Mouse (Mus musculus) activated CD4-positive, CD25-positive, alpha-beta regulatory T cell, adult 4 months (primary cell): ENCODE results near the gene Dtx1. TPM values are rescaled to one million over a fixed set of nuclear protein-coding genes. Genes with fewer than 3 reads are reported as not detected.

ENCODE experiments used
- ATAC-seq: one replicate; pipeline ENCODE4 v1.8.0; 2017
- polyA plus RNA-seq, 2 experiments: library from polyadenylated mRNA; unstranded; fragments of 100-300 nt; shearing (Covaris generic); gene quantifications; one replicate each; pipeline ENCODE4 v1.2.1; 2017

Dtx1 gene
- polyA plus RNA-seq, 2 experiments from 2014 or later = 45.6 to 48.2 TPM

DNA sequence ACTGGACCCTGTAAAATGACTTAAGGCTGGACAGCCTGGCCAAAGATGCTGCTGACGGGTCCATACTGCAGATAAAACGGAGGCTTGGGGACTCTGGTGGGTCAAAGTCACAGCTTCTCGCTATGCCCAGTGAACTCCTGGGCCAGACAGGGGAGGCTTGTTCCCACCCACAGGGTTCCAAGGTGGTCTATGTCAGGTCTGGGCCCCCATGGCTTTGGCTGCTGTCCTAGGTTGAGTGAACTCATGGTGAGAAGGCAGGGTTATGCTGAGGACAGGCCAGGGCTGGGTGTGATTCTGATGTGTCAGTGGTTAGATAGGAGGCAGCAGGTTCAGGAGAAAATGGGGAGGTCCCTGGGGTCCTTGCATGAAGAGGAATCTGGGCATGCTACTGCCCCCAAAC, 8.1 kb downstream of the Dtx1 start:
- no peak for ATAC-seq

DNA sequence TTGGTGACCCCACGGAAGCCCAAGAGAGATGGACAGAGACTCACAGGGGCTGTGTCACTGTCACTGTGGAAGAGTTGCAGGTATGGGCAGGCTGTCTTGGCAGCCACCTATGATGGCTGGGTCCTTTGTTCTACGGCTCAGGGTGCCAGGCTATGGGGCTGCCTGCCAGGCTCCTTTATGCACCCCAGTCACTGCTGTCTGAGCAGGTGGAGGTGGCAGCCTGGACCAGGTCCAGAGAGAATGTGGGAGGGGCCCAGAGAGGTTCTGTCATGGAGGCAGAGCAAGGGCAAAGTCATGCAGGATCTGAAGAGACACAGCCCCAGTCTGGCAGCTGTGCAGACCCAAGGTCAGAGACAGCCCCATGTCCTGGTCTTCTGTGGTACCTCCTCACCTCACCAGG, 8.8 kb downstream of the Dtx1 start:
- no peak for ATAC-seq

DNA sequence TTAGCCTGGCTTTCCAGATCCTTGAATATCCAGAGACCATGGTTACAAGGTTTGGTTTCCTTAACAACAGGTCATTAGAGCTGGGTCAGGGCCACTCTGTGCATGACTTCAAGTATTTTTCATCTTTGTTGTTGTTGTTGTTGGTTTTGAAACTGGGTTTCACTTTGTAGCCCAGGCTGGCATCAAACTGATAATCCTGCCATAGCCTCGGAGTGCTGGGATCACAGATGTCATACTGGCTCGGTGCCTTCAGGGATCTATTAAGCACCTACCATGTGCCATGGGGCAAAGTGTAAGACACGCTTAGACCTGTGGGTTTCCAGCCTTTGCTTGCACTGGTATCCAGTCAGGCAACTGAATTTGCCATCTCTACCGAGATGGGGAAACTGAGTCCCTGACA, 9.3 kb downstream of the Dtx1 start:
- ATAC-seq = no peak

DNA sequence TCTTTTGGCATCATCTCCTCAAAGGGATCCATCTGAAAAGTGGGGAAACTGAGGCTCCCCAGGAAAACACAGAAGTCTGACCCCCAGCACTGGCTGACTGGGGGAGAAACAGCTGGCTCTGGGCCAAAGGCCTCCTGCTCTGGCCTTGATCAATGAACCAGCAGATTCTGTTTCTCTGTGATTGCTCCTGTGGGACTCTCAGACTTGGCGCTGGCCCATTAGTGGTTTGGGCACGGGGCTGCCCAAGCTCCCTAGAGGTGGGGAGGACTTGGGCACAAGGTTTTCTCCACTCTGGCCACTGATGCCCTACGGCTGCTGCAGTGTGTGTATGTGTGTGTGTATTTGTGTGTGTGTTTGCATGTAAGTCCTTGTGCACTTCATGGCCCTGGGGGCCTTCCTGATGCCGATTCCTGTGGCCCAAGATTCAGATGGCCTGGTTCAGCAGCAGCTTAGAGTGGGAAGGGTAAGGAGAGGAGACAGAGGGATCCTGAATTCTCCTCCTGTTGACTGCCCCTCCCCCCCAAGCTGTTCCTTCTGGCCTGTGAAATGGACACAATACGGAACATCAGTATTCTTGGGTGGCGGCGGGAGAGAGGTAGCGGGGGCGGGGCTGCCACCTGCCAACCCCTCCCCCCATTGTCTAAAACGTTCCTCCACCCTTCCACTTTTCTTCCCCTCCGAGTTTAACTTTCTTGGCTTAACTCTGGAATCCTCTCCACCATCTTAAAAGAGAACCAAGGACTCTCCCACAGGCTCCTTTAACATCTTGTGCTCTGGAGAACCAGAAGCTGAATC, 10.5 kb downstream of the Dtx1 start:
- ATAC-seq = no peak

DNA sequence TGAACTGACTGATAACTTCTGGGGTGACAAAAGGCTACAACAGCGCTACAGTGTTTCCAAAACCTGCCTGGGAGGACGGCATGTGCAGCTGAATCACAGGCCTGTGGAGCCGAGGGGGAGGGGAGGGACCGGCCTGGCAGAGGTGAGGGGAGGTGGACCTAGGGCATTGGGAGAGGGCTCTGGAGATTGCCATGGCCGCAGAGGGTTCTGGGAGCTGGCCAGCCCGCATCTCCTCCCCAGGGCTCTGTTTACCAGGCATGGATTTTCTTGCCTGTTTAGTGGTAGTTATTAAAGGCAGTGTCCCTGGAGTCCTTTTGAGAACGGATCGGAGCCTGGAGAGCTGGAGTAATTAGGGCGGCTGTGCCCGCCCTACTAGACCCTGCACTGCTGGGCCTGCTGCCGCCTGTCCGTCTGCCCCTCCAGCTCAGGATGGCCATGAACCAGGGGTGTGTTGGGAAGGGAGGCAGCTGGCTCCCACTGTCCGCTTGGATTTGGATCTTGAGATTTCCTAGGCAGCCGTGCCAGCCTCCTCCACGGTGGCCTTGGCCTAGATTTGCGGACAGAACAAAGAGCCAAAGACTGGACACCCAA, 12.8 kb downstream of the Dtx1 start:
- no peak for ATAC-seq

DNA sequence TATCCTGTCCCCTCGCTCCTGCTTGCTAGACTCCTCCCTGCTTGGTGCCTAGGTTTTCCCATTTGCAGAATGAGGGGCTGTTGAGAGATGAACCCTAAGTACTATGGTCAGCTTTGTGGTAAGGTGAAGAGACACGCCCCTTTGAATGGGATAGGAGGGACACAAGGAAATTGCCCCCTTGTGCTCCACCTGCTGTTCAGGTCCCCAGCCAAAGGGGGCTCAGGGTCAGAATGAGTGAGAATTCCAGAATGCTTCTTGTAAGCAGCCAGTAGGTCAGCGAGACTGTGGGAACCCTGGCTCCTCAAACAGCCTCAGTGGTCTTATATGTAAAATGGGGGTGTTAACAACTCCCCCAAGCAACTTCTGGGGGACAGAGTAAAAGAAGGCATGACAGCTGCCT, 13.5 kb downstream of the Dtx1 start:
- ATAC-seq = no peak

DNA sequence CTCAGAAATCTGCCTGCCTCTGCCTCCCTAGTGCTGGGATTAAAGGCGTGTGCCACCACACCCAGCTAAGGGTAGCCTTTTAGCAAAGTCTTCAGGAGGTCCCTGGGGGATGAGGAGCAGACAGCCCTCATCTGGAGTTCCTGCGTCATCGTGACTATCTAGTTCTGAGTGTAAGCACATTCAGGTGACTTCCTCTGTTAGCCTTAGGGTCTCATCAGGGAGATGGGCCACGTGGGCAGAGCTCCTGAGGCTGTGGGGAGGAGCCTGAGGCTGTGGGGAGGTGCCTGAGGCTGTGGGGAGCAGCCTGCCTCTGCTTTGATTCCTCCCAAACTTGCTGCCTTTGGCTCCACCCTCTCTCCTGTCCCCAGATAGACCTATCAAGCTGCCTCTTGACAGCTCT, 14.9 kb downstream of the Dtx1 start:
- peak; percentile 88 for ATAC-seq

DNA sequence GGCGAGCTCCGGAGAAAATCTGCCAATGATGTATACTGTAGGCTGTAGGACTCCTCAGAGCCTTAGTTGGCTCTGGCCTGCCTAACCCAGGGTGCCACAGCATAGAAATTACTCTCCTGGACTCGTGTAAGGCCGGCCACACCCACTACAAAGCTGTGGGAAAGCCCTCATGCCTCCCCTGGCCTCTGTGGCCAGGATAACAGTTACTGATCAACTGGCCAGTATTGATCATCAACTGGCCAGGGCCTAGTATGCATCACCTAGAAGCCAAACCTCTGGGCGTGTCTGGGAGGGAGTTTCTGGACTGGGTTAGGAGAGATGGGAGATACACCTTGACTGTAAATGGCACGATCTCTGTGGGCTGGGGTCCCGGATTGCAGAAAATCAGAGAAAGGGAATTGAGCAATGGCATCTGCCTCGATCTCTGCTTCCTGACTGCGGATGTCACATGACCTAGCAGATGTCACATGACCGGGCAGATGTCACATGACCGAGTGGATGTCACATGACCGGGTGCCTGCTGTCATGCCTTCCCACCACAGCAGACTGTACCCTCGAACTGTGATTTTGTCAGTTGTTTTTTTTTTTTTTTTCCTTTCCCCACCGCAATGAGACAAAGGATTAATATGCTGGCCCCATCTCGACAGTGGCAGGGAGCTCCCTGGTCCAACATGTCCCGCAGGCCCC, 15.5 kb downstream of the Dtx1 start:
- ATAC-seq = no peak

DNA sequence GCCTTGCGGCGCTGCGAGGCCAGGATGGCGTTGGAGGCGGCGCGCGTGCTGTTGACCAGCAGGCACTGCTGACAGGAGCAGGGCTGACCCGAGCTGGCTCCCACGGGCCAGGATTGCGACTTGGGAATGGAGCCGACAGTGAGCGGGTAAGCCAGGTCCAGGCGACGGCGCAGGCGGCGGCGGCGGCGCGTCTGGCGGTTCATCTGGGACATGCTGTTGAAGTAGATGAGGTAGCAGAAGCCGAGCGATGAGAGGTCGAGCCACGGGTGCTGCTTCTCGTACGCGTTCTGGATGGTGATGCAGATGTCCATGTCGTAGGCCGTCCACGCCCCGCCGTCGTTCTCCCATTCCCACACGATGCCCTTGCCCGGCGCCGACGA, 17.0 kb downstream of the Dtx1 start:
- ATAC-seq = no peak

DNA sequence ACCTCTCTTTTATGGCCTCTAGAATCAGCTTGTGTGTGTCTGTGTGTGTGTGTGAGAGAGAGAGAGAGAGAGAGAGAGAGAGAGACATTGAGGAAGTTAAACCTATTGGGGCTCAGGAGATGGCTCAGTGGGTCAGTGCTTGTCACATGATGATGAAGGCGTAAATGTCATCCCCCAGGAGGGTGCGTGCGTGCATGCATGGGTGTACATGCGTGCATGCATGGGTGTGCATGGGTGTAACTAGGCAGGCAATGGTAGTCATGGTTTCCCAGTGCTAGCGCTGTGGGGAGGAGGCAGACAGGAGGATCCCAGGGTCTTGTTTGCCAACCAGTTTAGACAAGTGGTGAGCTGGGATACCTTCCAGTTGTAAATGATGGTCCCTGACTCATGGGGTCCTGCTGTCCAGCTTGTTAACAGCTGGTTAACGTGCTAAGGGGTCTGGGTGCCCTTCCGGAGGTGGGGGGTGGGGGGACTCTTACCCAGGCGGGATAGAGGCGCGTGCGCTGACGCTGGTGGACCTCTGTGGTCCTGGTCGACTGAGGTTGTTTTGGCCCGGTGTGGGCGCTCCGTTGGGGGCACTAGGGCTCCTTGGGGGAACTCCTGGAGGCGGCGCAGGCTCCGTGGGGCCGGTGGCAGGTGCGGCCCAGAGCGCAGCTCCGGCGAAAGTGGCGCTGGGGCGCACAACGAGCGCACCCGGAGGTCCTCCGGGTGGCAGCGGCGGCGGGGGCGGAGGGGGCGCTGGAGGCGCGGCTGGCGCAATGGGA, 17.6 kb downstream of the Dtx1 start:
- ATAC-seq = no peak

DNA sequence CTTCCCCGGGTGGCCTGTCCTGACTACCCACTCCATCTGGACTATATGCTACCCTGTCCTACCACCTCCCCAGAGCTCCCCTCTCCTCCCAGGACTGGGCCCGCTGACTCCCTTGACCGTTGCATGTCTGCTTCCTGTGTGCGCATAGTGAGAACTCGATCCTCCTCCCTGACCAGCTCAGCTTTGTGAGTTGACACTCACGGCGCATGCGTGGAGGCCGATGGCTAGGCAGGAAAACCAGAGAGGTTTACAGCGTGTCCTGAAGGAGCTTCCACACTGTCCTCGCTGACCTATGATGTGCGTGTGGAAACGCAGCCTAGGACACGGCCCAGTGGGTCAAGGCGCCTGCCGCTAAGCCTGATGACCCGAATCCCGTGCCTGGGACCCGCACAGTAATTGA, 19.7 kb downstream of the Dtx1 start:
- no peak for ATAC-seq

DNA sequence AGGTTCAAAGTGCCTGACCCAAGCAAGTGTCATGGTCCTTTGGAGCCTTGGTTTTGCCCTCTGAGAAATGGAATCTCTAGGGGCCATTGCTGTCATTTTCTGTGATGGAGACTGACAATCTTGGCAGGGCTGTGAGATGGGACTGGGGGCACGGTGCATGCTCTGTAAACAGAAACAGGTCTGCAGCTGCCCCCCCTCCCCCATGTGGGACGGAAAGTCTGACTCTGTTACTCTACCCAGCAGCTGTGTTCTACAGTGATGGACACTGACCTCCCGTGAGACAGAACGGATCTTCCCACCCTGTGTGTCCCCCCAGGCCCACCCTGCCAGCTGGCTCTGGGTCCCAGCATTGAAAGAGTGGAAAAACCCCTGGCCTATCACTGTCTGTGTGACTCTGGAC, 21.3 kb downstream of the Dtx1 start:
- ATAC-seq = no peak

DNA sequence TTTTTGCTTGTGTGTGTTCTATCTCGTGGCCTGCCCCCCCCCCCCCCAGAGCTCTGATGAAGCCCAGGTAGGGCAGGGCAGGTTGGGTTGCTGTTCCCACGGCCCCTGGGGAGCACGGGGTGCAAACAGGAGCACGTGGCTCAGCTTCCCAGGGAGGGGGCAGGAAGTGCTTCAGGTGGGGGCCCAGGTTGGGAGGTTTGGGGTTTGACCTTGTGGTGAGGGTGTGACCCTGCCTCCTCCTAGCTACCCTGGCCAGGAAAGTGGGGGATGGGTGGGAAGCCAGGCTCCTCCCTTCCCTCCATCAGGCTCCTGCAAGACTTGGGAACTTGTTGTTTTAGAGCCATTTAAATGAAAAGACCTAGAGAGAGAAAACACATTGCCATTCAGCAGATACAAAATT, 23.3 kb downstream of the Dtx1 start:
- ATAC-seq = peak; percentile 51

DNA sequence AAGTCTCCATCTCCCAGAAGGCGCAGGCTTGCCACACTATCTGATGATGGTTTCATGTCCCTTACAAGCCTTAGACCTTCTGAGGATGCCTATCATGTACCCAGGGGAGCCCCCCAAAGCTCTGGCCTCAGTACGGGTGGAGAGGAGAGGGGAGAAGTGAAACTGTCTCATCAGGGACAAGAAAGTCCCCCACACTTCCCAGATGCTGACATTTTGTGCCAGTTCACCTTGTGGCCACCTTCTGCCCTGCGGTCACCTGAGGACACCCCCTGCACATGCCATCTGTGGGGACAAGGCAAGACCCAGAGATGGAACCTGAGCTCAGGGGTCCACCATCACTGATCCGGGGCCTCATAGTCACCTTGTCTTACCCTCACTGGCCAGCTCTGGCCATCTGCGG, 23.8 kb downstream of the Dtx1 start:
- no peak for ATAC-seq

DNA sequence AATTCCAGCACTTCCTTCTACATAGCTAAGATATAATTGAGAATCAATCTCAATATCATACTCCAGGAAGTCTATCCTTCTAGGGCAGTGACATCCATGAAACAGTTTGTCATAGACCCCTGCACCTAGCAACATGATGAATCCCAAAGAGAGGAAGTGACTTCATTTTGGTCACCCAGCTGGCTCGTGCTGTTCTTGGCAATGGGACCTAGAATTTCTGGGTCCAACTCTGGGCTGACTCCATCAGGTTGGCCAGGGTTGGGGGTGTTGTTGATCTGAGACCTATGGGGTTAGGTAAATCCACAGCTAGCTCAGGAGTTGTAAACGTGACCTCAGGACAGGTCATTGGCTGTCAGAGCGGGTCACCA, 24.3 kb downstream of the Dtx1 start:
- no peak for ATAC-seq

DNA sequence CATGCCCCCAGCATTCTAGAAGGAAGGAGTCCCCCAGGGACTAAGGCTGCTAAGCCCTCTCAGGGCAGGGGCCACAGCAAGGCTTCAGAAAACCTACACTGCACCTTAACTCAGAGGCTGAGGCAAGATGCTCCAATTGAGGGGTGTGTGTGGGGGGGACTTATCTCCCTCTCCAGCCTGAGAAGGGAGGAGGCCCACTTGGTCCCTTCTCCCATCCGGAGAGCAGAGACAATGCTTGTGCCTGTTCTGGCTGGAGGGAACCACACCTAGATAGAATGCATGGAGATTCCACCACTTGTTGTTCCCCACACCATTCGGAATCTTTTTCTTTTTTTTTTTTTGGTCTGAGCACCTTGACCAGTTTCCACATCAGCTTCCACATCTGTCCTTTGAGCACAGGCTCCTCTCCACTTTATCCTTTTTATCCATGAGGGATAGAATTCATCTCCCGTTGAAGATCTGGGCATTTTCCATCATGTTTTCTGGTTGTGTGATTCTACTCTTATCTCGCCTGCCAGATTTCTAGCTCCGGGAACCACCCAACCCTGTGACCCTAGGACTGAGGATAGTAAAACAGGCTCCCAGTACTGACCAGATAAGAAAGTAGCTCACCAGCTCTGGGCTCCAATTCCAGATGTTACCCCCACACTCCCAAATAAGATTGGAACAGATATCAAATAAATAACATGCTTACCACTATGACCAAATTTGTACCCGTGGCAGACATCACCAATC, 24.8 kb downstream of the Dtx1 start:
- no peak for ATAC-seq

DNA sequence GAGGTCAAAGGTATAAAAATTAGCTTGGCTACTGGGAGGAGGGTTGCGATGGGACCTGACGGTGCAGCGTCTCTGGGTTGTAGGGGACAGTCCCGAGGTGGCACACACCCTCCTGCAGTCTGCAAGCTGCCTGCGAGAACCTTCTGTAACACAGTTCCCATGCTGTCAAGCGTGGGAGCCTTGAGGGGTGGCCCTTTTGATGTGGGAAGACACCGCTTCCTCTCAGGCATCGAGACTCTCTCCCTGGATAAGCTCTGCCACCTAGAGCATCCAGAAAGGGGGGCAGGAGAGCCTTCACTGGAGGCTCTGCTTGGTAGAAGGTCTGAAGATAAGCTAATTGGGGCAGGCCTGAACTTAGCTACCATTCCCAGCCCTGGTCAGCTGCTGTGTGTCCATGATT, 26.0 kb downstream of the Dtx1 start:
- ATAC-seq = peak; percentile 83

DNA sequence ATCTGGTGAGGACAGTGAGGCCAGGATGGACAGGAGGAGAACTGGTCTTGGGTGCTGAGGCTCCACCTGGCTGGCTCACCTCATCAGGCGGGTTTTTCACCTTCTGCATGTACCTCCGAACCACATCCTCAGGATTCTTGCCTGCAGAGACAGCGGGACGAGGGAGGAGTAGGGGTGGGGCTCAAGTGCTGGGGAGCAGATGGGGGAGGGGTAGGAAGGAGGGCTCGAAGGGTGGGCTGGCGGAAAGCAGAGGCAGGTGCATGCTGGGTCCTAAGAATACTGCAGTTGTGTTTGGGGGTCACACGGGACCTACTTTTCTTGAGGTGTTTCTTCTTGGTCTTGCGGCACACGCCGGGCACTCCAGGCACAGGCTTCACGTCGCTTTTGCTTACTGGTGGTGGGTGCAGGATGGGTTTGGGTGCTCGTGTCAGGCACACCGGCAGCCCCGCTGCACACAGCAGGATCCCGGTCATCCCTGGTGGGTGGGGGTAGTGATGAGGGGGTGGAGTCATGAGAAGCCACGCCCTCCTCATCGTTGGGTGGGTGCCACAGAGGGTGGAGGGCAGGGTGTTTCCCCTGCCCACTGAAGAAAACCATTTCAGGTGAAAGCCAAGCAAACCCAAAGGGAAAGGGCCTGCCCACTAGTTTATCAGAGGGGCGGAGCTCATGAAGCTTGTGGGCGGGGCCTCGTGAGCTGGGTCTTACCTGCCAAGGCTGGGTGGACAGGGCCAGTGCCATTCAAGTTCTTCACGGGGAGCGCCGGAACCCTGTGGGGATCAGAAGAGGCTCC, 28.6 kb downstream of the Dtx1 start:
- ATAC-seq = no peak

DNA sequence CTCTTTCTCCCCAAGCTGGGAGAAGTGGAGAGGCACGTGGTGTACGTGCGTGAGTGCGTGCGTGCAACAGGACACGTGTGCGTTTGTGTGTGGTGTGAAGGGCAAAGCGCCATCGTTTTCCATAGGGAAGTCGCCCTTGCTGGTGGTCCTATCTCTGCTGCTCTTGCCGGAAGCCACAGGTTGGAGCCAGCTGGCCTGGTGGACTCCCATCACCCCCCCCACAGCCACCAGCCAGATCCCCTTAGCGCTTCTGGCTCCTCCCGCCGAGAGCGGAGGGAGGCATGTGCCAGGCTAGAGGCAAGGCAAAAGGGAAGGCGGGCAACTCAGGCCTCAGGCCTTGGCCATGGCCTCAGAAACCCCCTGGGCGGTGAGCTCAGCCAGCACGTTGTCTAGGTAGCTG, 30.8 kb downstream of the Dtx1 start:
- ATAC-seq = no peak

DNA sequence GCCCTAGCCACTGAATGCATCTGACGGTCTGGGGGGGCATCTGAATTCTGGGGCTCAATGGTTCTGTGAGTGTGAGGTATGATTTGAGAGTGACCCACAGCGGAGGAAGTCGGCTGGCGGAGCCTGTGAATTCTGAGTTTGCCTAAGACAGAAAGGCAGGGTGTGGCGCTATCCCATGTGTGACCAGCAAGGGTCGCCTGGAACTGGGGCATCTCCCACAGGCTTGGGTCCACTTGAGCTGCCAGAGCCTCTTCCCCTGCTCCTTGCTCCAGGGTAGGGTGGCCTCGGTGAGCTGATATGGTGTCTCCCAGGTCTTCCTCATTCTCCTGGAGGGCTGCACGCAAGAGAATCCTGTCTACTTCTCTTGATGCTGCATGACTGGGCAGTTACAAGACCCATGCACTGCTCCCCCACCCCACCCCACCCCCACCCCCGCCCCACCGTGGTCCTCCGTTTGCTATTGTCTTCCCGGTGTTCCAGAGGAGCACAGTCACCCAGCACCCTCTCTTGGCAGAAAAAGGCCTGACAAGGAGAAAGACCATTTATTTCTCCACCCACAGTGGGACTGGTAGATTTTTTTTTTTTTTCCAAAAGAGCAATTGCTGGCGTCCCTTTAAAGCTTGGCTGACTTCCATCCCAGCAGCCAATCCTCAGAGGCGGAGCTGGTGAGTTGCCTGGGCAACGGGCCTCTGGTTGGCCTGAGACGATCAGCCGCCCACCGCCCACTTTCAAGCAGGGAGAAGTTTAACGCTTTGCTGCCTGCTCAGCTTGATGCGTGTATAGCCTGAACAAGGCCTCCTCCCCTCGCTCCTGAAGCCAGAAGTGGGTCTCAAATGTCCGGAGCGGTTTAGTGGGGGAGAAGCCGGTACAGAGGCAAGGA, 31.8 kb downstream of the Dtx1 start:
- peak; percentile 30 for ATAC-seq

DNA sequence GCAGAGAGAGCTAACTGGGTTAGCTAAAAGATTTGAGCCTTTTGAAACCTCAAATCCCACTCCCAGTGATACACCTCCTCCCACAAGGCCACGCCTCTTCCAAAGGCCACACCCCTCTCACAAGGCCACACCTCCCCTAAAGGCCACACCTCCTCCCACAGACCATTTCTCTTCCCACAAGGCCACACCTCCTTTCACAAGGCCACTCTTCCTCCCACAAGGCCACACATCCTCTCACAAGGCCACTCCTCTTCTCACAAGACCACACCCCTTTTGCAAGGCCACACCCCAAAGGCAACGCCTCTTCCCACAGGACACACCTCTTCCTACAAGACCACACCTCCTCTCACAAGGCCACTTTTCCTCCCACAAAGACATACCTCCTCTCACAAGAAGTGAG, 34.2 kb downstream of the Dtx1 start:
- ATAC-seq = peak; percentile 62
